ENCODE assay signal across 16 mouse cellular contexts in the genomic region with DNA sequence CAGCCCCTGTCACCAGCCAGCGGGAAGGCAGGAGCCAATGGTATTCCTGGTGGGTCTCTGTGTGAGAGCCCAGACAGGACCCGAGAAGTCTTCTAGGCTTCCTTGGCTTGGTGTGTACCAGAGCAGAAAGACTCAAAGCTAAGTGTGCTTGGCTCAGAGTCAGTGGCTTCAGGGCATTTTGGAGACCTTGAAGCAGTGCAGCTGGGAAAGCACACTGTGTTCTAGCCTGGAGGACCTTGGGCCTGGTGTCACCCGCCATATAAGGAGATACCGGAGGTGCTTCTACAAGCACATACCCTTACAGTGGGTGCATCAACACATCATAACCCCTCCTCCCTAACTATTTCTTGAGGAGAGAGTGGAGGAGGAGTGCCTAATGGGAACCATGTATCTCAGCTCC. TPM values are rescaled to one million over a fixed set of nuclear protein-coding genes. Genes with fewer than 3 reads are reported as not detected.
A peak's percentile ranks its signal among the peaks of the same experiment; 100 is the strongest.
DNase-seq lines count a peak whose midpoint lies in the region; ATAC-seq and TF ChIP-seq lines count a peak whose summit lies in the region.
"Had no signal": no experiment of that assay in that cellular context is flagged by ENCODE, and none has a peak within 500 bp of the region (broad histone marks: within the 10 kb centered on the region; RNA-seq: fewer than 3 reads in every experiment).

No protein-coding gene starts in this region.

- no peak overlapping the region for H3K4me2 ChIP-seq in kidney, postnatal 0 days (ENCODE audit: low read length)
- no peak overlapping the region for H3K4me2 ChIP-seq in stomach, postnatal 0 days (replicated peaks; ENCODE audit: low read depth)
- H3K4me2 ChIP-seq in intestine, postnatal 0 days (replicated peaks; ENCODE audit: low read depth): no peak overlapping the region
- H3K4me2 ChIP-seq: embryonic facial prominence, embryonic 12.5 days; liver, embryonic 11.5 days; midbrain, embryonic 12.5 days had no signal

- no peaks in the 10 kb centered on the region for H3K27me3 ChIP-seq in kidney, postnatal 0 days (ENCODE audit: insufficient read depth, low read length)
- no peaks in the 10 kb centered on the region for H3K27me3 ChIP-seq in stomach, postnatal 0 days (ENCODE audit: control insufficient read depth, insufficient read depth, low read length)
- H3K27me3 ChIP-seq in intestine, postnatal 0 days (replicated peaks; ENCODE audit: control insufficient read depth, insufficient read depth, low read length): no peaks in the 10 kb centered on the region

- 84% methylated on average over 4 of the region's 4 CpGs for WGBS in kidney, postnatal 0 days
- WGBS in stomach, postnatal 0 days: 83% methylated on average over 4 of the region's 4 CpGs
- WGBS in intestine, postnatal 0 days: 92% methylated on average over 4 of the region's 4 CpGs

- TF ChIP-seq CTCF in kidney, postnatal 0 days (IDR thresholded peaks at IDR 0.05; ENCODE audit: low read depth): no peak
- no peak for TF ChIP-seq CTCF in stomach, postnatal 0 days (IDR thresholded peaks at IDR 0.05; ENCODE audit: low read depth)
- no peak for TF ChIP-seq CTCF in intestine, postnatal 0 days (IDR thresholded peaks at IDR 0.05; ENCODE audit: low read depth)

- no peak for ATAC-seq in kidney, postnatal 0 days (replicated peaks; ENCODE audit: low FRiP score, low read depth)
- 0 out of 2 replicates have a peak, but pooled peaks have one; percentile 12 for ATAC-seq in stomach, postnatal 0 days (ENCODE audit: low FRiP score, low TSS enrichment)
- ATAC-seq in intestine, postnatal 0 days: no peak

- no peak overlapping the region for H3K9ac ChIP-seq in kidney, postnatal 0 days (ENCODE audit: low read depth, low read length)
- H3K9ac ChIP-seq in stomach, postnatal 0 days (ENCODE audit: low read length): no peak overlapping the region
- H3K9ac ChIP-seq in intestine, postnatal 0 days (ENCODE audit: low read depth, low read length): no peak overlapping the region
- H3K9ac ChIP-seq: embryonic facial prominence, embryonic 12.5 days; midbrain, embryonic 12.5 days had no signal

- peak; percentile 77 to 81 for DNase-seq in adrenal gland, adult (ENCODE audit: inconsistent age in 2 of 2, low spot score in 1 of 2)
- DNase-seq in adrenal gland, postnatal 4 days (ENCODE audit: low spot score in 2 of 2): no peak
- peak; percentile 31 for DNase-seq in kidney, postnatal 0 days (ENCODE audit: low spot score)
- no peak for DNase-seq in kidney, postnatal 4 days
- peak; percentile 20 to 75 for DNase-seq in kidney, postnatal 25 days
- DNase-seq in stomach, postnatal 0 days (ENCODE audit: low spot score): no peak
- no peak for DNase-seq in right cerebral cortex, postnatal 25 days
- DNase-seq: cerebellum, adult 18-20 months; gastrocnemius, postnatal 25 days; left cerebral cortex, postnatal 4 days; thymus, postnatal 25 days had no signal

- no peaks in the 10 kb centered on the region for H3K9me3 ChIP-seq in kidney, postnatal 0 days (replicated peaks; ENCODE audit: low read length)
- H3K9me3 ChIP-seq in stomach, postnatal 0 days (ENCODE audit: control insufficient read depth, low read length): no peaks in the 10 kb centered on the region
- H3K9me3 ChIP-seq in intestine, postnatal 0 days (ENCODE audit: control insufficient read depth): no peaks in the 10 kb centered on the region
- H3K9me3 ChIP-seq: embryonic facial prominence, embryonic 12.5 days; hindbrain, embryonic 10.5 days; midbrain, embryonic 12.5 days had no signal

- no peak for TF ChIP-seq EP300 in stomach, postnatal 0 days (optimal IDR thresholded peaks at IDR 0.05)

- H3K4me1 ChIP-seq in kidney, postnatal 0 days (replicated peaks; ENCODE audit: insufficient read depth, low read length): no peaks in the 10 kb centered on the region
- H3K4me1 ChIP-seq in stomach, postnatal 0 days (replicated peaks; ENCODE audit: control insufficient read depth, insufficient read depth): no peaks in the 10 kb centered on the region
- H3K4me1 ChIP-seq in intestine, postnatal 0 days (replicated peaks; ENCODE audit: control insufficient read depth, insufficient read depth, low read length): no peaks in the 10 kb centered on the region
- H3K4me1 ChIP-seq: embryonic facial prominence, embryonic 12.5 days had no signal

- no peaks in the 10 kb centered on the region for H3K36me3 ChIP-seq in kidney, postnatal 0 days (ENCODE audit: insufficient read depth, low read length)
- H3K36me3 ChIP-seq in stomach, postnatal 0 days (ENCODE audit: control insufficient read depth, insufficient read depth, low read length): no peaks in the 10 kb centered on the region
- H3K36me3 ChIP-seq in intestine, postnatal 0 days (ENCODE audit: control insufficient read depth, insufficient read depth): no peaks in the 10 kb centered on the region
- H3K36me3 ChIP-seq: embryonic facial prominence, embryonic 12.5 days; hindbrain, embryonic 10.5 days; midbrain, embryonic 12.5 days had no signal

- H3K27ac ChIP-seq in kidney, postnatal 0 days: no peak overlapping the region
- H3K27ac ChIP-seq in stomach, postnatal 0 days (replicated peaks): no peak overlapping the region
- H3K27ac ChIP-seq in intestine, postnatal 0 days (ENCODE audit: low read depth, low read length): no peak overlapping the region
- H3K27ac ChIP-seq: embryonic facial prominence, embryonic 12.5 days; hindbrain, embryonic 10.5 days; midbrain, embryonic 12.5 days had no signal

- H3K4me3 ChIP-seq in kidney, postnatal 0 days (replicated peaks; ENCODE audit: low read depth, low read length): no peak overlapping the region
- H3K4me3 ChIP-seq in stomach, postnatal 0 days (ENCODE audit: low read depth, low read length): no peak overlapping the region
- no peak overlapping the region for H3K4me3 ChIP-seq in intestine, postnatal 0 days (ENCODE audit: low read depth, low read length)
- H3K4me3 ChIP-seq: embryonic facial prominence, embryonic 12.5 days; hindbrain, embryonic 10.5 days; midbrain, embryonic 12.5 days had no signal

RNA-seq across cellular contexts. Expression of a gene that starts 33.2 kb away (rescaled TPM):
- total RNA-seq in adrenal gland, postnatal 4 days (2021): 100 to 1,000 TPM; 119 to 124 TPM
- polyA plus RNA-seq in kidney, postnatal 0 days (2015; fragmentation: Nextera tagmentation; extraction: Ambion mirVana): 158 and 162 TPM in 2 replicates
- 62.8 and 64.5 TPM in 2 replicates for polyA plus RNA-seq in stomach, postnatal 0 days (2015; fragmentation: Nextera tagmentation; extraction: Ambion mirVana)
- 74.1 and 74.4 TPM in 2 replicates for polyA plus RNA-seq in intestine, postnatal 0 days (2015; fragmentation: Nextera tagmentation; extraction: Ambion mirVana)

Comparison
In these comparisons a context has a peak if more than half of its experiments do, and no peak if none do; other contexts are left out.
1. DNase-seq: peak in adrenal gland, adult (2 of 2), kidney, postnatal 0 days (single experiment) and kidney, postnatal 25 days (2 of 2); none in adrenal gland, postnatal 4 days (0 of 2), kidney, postnatal 4 days (0 of 2), stomach, postnatal 0 days (single experiment) and right cerebral cortex, postnatal 25 days (single experiment).